Mouse (Mus musculus): ENCODE data around the gene Nkain4.

The Nkain4 gene

GRCm38 (mm10) chr2:180966092-180966882 is 11.8 kb upstream of the Nkain4 start:
- no peak for TF ChIP-seq GATA4 (IDR thresholded peaks at IDR 0.05; ENCODE audit: insufficient replicate concordance, low read length)

GRCm38 (mm10) chr2:180963956-180964355 is 9.5 kb upstream of the Nkain4 start:
- TF ChIP-seq GATA4 (IDR thresholded peaks at IDR 0.05; ENCODE audit: insufficient replicate concordance, low read length) = peak; percentile 41; the same call in 1 of the 2 replicates

GRCm38 (mm10) chr2:180962616-180963308 is 8.3 kb upstream of the Nkain4 start:
- peak; percentile 8; the same call in 1 of the 2 replicates for TF ChIP-seq GATA4 (IDR thresholded peaks at IDR 0.05; ENCODE audit: insufficient replicate concordance, low read length)

- TF ChIP-seq GATA4 (IDR thresholded peaks at IDR 0.05; ENCODE audit: insufficient replicate concordance, low read length) = no peak
Observed at GRCm38 (mm10) chr2:180960187-180960586, 5.7 kb upstream of the Nkain4 start.

GRCm38 (mm10) chr2:180959605-180960004 is 5.1 kb upstream of the Nkain4 start:
- no peak for TF ChIP-seq GATA4 (IDR thresholded peaks at IDR 0.05; ENCODE audit: insufficient replicate concordance, low read length)

GRCm38 (mm10) chr2:180953638-180954037 is 861 bp downstream of the Nkain4 start:
- TF ChIP-seq GATA4 (IDR thresholded peaks at IDR 0.05; ENCODE audit: insufficient replicate concordance, low read length) = no peak

- TF ChIP-seq GATA4 (IDR thresholded peaks at IDR 0.05; ENCODE audit: insufficient replicate concordance, low read length) = no peak
Observed at GRCm38 (mm10) chr2:180952731-180953171, 1.7 kb downstream of the Nkain4 start.

GRCm38 (mm10) chr2:180949947-180950346 is 4.6 kb downstream of the Nkain4 start:
- no peak for TF ChIP-seq GATA4 (IDR thresholded peaks at IDR 0.05; ENCODE audit: insufficient replicate concordance, low read length)

GRCm38 (mm10) chr2:180941869-180942268 is 12.6 kb downstream of the Nkain4 start:
- TF ChIP-seq GATA4 (IDR thresholded peaks at IDR 0.05; ENCODE audit: insufficient replicate concordance, low read length) = no peak

- no peak for TF ChIP-seq GATA4 (IDR thresholded peaks at IDR 0.05; ENCODE audit: insufficient replicate concordance, low read length)
Observed at GRCm38 (mm10) chr2:180940187-180940586, 14.3 kb downstream of the Nkain4 start.

- no peak for TF ChIP-seq GATA4 (IDR thresholded peaks at IDR 0.05; ENCODE audit: insufficient replicate concordance, low read length)
Observed at GRCm38 (mm10) chr2:180932418-180932817, 22.1 kb downstream of the Nkain4 start.

- no peak for TF ChIP-seq GATA4 (IDR thresholded peaks at IDR 0.05; ENCODE audit: insufficient replicate concordance, low read length)
Observed at GRCm38 (mm10) chr2:180928723-180929122, 25.8 kb downstream of the Nkain4 start, which contains the start of gene Birc7. TSS of gene Birc7 (plus strand) at chr2:180929023.

GRCm38 (mm10) chr2:180925176-180925575 is 29.3 kb downstream of the Nkain4 start:
- no peak for TF ChIP-seq GATA4 (IDR thresholded peaks at IDR 0.05; ENCODE audit: insufficient replicate concordance, low read length)

- TF ChIP-seq GATA4 (IDR thresholded peaks at IDR 0.05; ENCODE audit: insufficient replicate concordance, low read length) = no peak
Observed at GRCm38 (mm10) chr2:180922739-180923138, 31.8 kb downstream of the Nkain4 start.

GRCm38 (mm10) chr2:180920810-180921400 is 33.6 kb downstream of the Nkain4 start, which contains the start of gene Ythdf1:
TSS of gene Ythdf1 (minus strand) at chr2:180920949.
- no peak for TF ChIP-seq GATA4 (IDR thresholded peaks at IDR 0.05; ENCODE audit: insufficient replicate concordance, low read length)

All from liver, adult (tissue).